Mouse (Mus musculus): ENCODE results near the gene Dusp3.

DNA sequence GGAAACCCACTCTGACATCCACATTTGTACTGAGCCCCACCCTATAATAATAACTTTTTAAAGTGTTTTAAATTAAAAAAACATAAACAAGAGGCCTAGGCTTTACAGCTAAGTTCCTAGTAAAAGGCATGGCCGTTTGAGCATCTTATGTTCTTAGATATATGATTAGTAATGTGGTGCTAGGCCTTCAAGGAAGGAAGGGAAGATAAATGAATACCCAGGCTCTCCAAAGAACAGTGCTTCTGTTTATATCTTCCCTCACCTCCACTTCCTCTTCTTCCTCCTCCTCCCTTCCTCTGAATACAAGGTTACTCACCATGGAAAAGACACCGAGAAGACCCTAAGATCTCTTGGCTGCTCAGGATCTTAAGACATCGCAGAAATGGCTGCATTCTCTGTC is 5.0 kb upstream of the Dusp3 start:
- no peak for TF ChIP-seq POLR2A (IDR thresholded peaks at IDR 0.05; ENCODE audit: insufficient read length, low read depth)
- no peak for TF ChIP-seq MYOD1 (IDR thresholded peaks at IDR 0.05; ENCODE audit: control insufficient read depth in 1 of 3, insufficient read length in 2 of 3, low read depth in 2 of 3)
- TF ChIP-seq USF1 (IDR thresholded peaks at IDR 0.05; ENCODE audit: low read depth): no peak
- TF ChIP-seq MAX (IDR thresholded peaks at IDR 0.05; ENCODE audit: low read depth): no peak
- no peak for TF ChIP-seq TCF12 (IDR thresholded peaks at IDR 0.05; ENCODE audit: insufficient read depth, poor library complexity, severe bottlenecking)
- no peak for TF ChIP-seq CEBPB (IDR thresholded peaks at IDR 0.05; ENCODE audit: insufficient read depth, poor library complexity, severe bottlenecking)
